Mouse (Mus musculus): ENCODE results near the gene Sphk2. TPM values are rescaled to one million over a fixed set of nuclear protein-coding genes. Genes with fewer than 3 reads are reported as not detected.

Gene Sphk2
- polyA plus RNA-seq, 1 experiment: 27.7 TPM

DNA sequence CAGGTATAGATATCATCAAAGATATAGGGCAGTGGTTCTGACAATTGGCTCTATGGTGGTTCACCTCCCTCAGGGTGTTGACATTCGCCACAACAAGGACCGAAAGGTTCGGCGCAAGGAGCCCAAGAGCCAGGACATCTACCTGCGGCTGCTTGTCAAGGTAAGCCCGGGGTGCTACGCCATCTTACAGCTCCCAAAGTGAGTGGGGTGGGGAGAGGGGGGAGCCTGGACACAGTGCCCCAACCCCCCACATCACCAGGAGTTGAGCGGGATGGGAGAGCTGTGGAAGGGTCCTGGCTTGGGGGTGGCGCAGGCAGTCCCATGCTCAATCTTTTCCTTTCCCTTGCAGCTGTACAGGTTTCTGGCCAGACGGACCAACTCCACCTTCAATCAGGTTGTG, 1.4 kb upstream of the Sphk2 start:
- peaks cover 19% of the 10 kb centered on the region for H3K4me1 ChIP-seq (ENCODE audit: control insufficient read depth, insufficient read depth, low read length)
- TF ChIP-seq CTCF (IDR thresholded peaks at IDR 0.05; ENCODE audit: borderline replicate concordance, insufficient read depth, low read depth, low read length) (no peak), POLR2A (IDR thresholded peaks at IDR 0.05; ENCODE audit: borderline replicate concordance, insufficient read depth, low read length) (no peak)
- DNase-seq: no peak
- H3K4me3 ChIP-seq (replicated peaks; ENCODE audit: insufficient read depth, low read depth, low read length): no peak overlapping the region
- no peak overlapping the region for H3K27ac ChIP-seq (ENCODE audit: insufficient read depth, low read length)
- no peaks in the 10 kb centered on the region for H3K27me3 ChIP-seq (ENCODE audit: control insufficient read depth, insufficient read depth, low read length)
- 77% methylated on average over 10 of the region's 10 CpGs for WGBS

DNA sequence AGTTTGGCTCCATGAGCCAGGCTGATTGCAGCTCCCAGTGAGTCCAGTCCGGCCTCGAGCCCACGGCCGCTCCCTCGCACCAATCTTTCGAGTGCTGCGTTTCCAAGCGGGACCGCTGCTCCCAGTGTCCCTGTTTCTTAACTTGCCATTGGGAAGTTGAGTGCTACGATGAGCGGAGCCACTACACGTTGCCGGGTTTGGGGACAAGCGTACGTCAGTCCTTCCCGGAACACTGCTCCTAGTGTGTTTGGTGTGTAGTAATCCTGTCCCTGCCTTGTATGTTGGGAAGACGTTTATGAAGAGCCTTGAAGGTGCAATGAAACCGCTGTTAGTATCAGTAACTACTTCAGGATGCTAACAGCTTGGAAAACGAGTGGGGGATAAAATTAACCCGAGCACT, 529 bp upstream of the Sphk2 start:
- peaks cover 19% of the 10 kb centered on the region for H3K4me1 ChIP-seq (ENCODE audit: control insufficient read depth, insufficient read depth, low read length)
- DNase-seq: no peak
- H3K4me3 ChIP-seq (replicated peaks; ENCODE audit: insufficient read depth, low read depth, low read length): peak overlapping the region; percentile 89
- TF ChIP-seq CTCF (IDR thresholded peaks at IDR 0.05; ENCODE audit: borderline replicate concordance, insufficient read depth, low read depth, low read length) (no peak), POLR2A (IDR thresholded peaks at IDR 0.05; ENCODE audit: borderline replicate concordance, insufficient read depth, low read length) (no peak)
- peak overlapping the region; percentile 11; the same call in 1 of the 2 replicates for H3K27ac ChIP-seq (ENCODE audit: insufficient read depth, low read length)
- H3K27me3 ChIP-seq (ENCODE audit: control insufficient read depth, insufficient read depth, low read length): no peaks in the 10 kb centered on the region
- under 1% methylated on average over 20 of the region's 20 CpGs for WGBS

DNA sequence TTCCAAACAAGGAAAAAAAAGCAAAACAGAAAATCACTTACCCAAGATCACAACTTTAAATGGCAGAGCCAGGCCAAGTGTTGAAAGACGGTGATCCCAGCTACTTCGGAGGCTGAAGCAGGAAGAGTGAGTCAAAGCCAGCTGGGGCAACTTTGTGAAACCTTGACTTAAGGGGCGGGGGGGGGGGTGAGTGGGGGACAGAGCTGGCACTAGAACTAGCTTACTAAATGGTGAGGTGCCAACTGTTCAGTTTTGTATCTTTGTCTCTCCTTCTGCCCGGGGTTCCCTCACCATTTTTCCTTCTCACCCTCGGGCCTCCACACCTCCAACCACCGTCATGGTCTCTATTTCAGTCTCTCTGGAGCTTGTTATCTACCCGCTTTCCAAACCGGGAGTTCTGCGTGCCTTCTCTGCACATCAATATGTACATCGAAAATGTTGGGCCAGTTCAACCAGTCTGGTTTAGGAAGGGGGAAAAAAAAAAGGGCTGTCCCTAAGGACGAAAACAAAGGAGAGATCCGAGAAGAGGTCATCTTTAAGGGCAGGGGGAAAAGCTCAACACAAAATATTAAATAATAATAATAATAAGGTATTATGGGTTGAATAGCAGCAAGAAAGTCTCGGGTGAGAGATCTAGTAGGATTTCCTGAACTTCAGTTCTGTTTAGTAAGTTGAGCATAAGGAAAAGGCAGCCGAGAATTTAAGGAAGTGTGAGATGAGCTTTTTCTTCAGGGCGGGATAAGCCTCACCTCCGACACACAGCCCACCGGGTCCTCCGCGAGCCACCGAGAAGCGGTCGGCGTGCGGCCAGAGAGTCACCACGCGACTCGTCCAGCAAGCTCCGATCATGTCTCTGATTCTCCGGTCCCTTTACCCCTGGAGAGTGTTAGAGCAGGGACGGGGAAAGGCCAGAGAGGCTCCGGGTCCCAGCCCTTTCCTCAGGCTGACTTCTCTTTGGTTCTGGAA, 567 bp downstream of the Sphk2 start:
- 8% methylated on average over 31 of the region's 31 CpGs for WGBS
- H3K27ac ChIP-seq (ENCODE audit: insufficient read depth, low read length): peak overlapping the region; percentile 81
- no peak for TF ChIP-seq CTCF (IDR thresholded peaks at IDR 0.05; ENCODE audit: borderline replicate concordance, insufficient read depth, low read depth, low read length)
- TF ChIP-seq POLR2A (IDR thresholded peaks at IDR 0.05; ENCODE audit: borderline replicate concordance, insufficient read depth, low read length): no peak
- no peaks in the 10 kb centered on the region for H3K27me3 ChIP-seq (ENCODE audit: control insufficient read depth, insufficient read depth, low read length)
- peak overlapping the region; percentile 89 for H3K4me3 ChIP-seq (replicated peaks; ENCODE audit: insufficient read depth, low read depth, low read length)
- no peak for DNase-seq
- H3K4me1 ChIP-seq (ENCODE audit: control insufficient read depth, insufficient read depth, low read length): peaks cover 17% of the 10 kb centered on the region

DNA sequence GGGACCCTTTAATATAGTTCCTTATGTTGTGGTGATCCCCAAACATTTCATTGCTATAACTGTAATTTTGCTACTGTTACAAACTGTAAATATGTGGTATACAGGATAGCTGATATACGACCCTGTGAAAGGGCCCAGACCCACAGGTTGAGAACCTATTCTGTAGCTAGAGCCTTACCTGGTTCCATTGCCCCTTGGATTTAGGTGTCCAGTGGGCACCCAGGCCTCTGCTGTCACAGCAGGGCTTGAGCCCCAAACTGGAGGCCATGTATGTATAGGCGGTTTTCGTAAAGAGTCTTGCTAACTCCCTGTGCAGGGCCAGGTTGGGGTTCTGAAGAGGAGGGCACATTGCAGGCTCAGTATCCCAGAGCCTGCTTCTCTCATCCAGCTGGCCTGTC, 1.3 kb downstream of the Sphk2 start:
- WGBS: 88% methylated on average over 3 of the region's 3 CpGs
- H3K27me3 ChIP-seq (ENCODE audit: control insufficient read depth, insufficient read depth, low read length): no peaks in the 10 kb centered on the region
- DNase-seq: no peak
- H3K4me3 ChIP-seq (replicated peaks; ENCODE audit: insufficient read depth, low read depth, low read length): no peak overlapping the region
- no peak for TF ChIP-seq POLR2A (IDR thresholded peaks at IDR 0.05; ENCODE audit: borderline replicate concordance, insufficient read depth, low read length)
- no peak for TF ChIP-seq CTCF (IDR thresholded peaks at IDR 0.05; ENCODE audit: borderline replicate concordance, insufficient read depth, low read depth, low read length)
- peaks cover 20% of the 10 kb centered on the region for H3K4me1 ChIP-seq (ENCODE audit: control insufficient read depth, insufficient read depth, low read length)
- no peak overlapping the region for H3K27ac ChIP-seq (ENCODE audit: insufficient read depth, low read length)

DNA sequence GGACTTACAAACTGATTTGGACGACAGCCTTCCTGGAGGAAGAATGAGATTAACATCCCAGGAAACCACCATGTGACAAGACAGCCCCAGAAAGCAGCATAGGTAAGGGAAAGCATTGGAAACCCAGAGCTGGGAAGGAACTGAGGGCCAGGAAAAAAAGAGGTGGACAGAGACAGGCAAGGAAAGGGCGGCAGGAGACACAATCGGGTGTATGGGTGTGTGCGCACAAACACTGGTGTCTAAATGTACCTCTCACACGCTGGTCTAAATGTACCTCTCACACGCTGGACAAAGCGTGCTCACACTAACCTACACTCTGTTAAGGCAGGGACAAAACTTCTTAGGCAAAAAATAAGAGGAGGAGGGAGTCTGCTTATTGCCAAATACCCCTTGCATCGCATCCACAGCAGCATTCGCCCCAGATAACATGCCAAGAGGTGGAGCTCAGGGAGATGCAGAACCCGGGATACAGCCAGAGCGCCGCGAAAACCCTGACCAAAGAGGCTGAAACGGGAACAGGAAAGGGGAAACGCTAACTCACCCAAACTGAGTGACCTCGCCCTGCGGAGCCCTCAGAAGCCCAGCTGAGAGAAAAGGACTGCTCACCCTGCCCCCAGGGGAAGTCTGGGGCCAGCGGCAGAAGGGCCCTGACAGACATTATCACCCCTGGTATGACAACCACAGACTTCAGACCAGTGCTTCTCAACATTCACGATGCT, 1.9 kb downstream of the Sphk2 start:
- Histone ChIP-seq H3K4me3 (replicated peaks; ENCODE audit: insufficient read depth, low read depth, low read length) (peak overlapping the region; percentile 9), H3K27me3 (ENCODE audit: control insufficient read depth, insufficient read depth, low read length) (no peaks in the 10 kb centered on the region), H3K27ac (ENCODE audit: insufficient read depth, low read length) (no peak overlapping the region), H3K4me1 (ENCODE audit: control insufficient read depth, insufficient read depth, low read length) (peaks cover 19% of the 10 kb centered on the region)
- 79% methylated on average over 19 of the region's 19 CpGs for WGBS
- no peak for DNase-seq
- TF ChIP-seq POLR2A (IDR thresholded peaks at IDR 0.05; ENCODE audit: borderline replicate concordance, insufficient read depth, low read length) (no peak), CTCF (IDR thresholded peaks at IDR 0.05; ENCODE audit: borderline replicate concordance, insufficient read depth, low read depth, low read length) (no peak)

DNA sequence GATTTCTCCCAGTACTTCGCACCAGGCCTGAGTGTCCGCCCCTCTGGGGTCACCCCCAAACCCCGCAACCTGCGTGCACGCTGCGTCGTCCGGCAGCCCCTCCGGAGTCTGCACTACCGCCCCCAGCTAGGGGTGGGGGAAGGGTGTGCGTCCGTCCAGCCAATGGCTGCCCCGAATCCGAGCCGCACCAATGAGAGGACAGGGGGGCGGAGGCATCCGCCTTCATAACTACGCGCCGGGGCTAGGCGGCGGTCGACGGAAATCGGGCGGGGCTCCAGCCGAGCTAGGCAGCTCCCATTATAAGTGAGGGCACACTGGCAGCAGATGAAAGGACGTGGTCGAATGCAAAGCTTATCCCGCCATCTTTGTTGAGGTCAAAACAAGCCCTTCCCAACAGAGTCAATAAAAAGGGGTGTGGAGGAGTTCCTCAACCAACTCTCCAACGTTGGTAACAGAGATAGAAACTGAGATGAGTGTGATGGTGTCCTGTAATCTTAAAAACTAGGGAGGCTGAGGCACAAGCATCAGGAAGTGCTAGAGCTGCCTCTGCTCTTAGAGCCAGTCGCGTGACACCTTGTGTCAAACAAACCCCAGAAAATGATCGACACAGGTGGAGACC, 2.6 kb downstream of the Sphk2 start, which contains the start of gene Rpl18:
Gene Rpl18 (plus strand): TSS at position 368 of the 619 bp plus-strand sequence.
- Histone ChIP-seq H3K4me1 (ENCODE audit: control insufficient read depth, insufficient read depth, low read length) (peaks cover 21% of the 10 kb centered on the region), H3K27me3 (ENCODE audit: control insufficient read depth, insufficient read depth, low read length) (no peaks in the 10 kb centered on the region), H3K27ac (ENCODE audit: insufficient read depth, low read length) (peak within 1 kb of the TSS; percentile 37), H3K4me3 (replicated peaks; ENCODE audit: insufficient read depth, low read depth, low read length) (peak within 1 kb of the TSS; percentile 93)
- peak; percentile 96 to 99 for DNase-seq
- TF ChIP-seq CTCF (IDR thresholded peaks at IDR 0.05; ENCODE audit: borderline replicate concordance, insufficient read depth, low read depth, low read length) (no peak), POLR2A (IDR thresholded peaks at IDR 0.05; ENCODE audit: borderline replicate concordance, insufficient read depth, low read length) (peak; percentile 73)
- 8% methylated on average over 34 of the region's 34 CpGs for WGBS

DNA sequence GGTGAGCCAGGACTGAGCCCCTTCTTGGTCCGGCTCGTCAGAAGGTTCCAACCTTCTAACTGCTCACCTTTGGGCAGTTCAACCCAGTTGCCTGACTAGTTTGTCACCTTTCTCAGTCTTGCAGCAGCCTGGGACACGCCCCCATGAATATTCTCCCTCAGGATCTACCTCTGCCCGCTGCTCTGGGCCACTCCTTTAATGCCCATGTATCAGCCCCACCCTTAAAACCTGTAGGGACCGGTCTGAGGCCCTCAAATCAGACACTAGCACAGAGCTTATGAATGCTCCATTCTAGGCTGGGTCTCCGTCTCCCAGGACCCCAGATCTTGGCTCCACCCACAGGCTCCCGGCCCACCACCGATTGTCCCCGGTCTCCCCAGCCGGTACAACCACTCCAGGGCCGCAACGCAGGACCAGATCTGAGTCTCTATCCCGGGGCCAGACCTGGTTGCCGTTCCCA, 3.1 kb downstream of the Sphk2 start:
- peak overlapping the region; percentile 37 for H3K27ac ChIP-seq (ENCODE audit: insufficient read depth, low read length)
- TF ChIP-seq POLR2A (IDR thresholded peaks at IDR 0.05; ENCODE audit: borderline replicate concordance, insufficient read depth, low read length) (no peak), CTCF (IDR thresholded peaks at IDR 0.05; ENCODE audit: borderline replicate concordance, insufficient read depth, low read depth, low read length) (no peak)
- WGBS: 6% methylated on average over 14 of the region's 14 CpGs
- peaks cover 21% of the 10 kb centered on the region for H3K4me1 ChIP-seq (ENCODE audit: control insufficient read depth, insufficient read depth, low read length)
- DNase-seq: peak in 1 of 2 experiments; percentile 28
- H3K27me3 ChIP-seq (ENCODE audit: control insufficient read depth, insufficient read depth, low read length): no peaks in the 10 kb centered on the region
- H3K4me3 ChIP-seq (replicated peaks; ENCODE audit: insufficient read depth, low read depth, low read length): peak overlapping the region; percentile 93
